Mouse (Mus musculus): ENCODE measurements at regions not wholly inside any gene's neighbourhood (a gene's known extent, or its start where the extent isn't known, plus 50 kb on each side); places are given as distances from the start of the nearest gene placed in this dataset.

DNA sequence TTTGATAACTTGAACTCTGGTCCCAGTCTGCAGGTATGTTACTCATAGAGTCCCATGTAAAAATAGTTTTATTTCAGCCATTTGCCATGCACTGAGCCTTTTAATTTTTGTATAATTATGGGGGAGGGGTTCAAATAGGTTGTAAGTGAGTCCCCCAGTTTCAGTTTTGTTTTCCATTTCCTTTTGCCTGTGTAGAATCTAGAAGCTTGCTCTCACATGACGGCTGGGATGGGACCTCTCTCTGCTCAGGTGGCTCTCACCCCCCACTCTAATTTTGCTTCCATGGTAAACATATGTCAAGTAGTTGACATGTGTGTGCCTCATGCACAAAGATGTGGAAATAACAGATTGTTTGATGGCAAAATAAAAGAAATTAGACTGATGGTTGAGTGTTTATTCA, 73.8 kb upstream of the Runx1 start:
- Histone ChIP-seq H3K4me1 (ENCODE audit: control insufficient read depth, insufficient read depth, low read length) (peaks cover 9% of the 10 kb centered on the region), H3K4me3 (ENCODE audit: insufficient read depth, low read length) (no peak overlapping the region), H3K27ac (ENCODE audit: insufficient read depth, low read length) (no peak overlapping the region)
- TF ChIP-seq CTCF (IDR thresholded peaks at IDR 0.05; ENCODE audit: borderline replicate concordance, insufficient read depth, low read length), result no peak
- no peak for TF ChIP-seq POLR2A (IDR thresholded peaks at IDR 0.05; ENCODE audit: low read depth, low read length)

DNA sequence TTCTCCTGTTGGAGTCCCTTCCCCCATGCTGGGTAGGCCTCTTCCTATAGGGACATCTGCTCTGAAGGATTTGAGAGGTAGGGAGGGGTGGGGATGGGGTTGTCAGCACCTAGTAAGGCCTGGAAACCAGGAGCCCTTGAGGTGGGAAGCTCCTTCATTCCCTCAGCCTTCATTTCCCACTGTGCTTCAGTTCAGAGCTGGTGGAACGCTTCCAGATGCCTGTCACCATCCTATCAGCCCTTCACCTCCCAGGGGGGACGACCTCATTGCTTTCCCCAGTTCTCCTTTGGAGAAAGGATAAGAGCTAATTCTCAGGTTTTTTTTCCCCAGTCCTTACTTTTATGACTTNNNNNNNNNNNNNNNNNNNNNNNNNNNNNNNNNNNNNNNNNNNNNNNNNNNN, 65.8 kb upstream of the Runx1 start:
- H3K4me3 ChIP-seq (ENCODE audit: insufficient read depth, low read length), result no peak overlapping the region
- H3K27ac ChIP-seq (ENCODE audit: insufficient read depth, low read length), result no peak overlapping the region
- H3K4me1 ChIP-seq (ENCODE audit: control insufficient read depth, insufficient read depth, low read length), result no peaks in the 10 kb centered on the region; the same call in 1 of the 2 replicates
- TF ChIP-seq POLR2A (IDR thresholded peaks at IDR 0.05; ENCODE audit: low read depth, low read length) (no peak), CTCF (IDR thresholded peaks at IDR 0.05; ENCODE audit: borderline replicate concordance, insufficient read depth, low read length) (no peak)

DNA sequence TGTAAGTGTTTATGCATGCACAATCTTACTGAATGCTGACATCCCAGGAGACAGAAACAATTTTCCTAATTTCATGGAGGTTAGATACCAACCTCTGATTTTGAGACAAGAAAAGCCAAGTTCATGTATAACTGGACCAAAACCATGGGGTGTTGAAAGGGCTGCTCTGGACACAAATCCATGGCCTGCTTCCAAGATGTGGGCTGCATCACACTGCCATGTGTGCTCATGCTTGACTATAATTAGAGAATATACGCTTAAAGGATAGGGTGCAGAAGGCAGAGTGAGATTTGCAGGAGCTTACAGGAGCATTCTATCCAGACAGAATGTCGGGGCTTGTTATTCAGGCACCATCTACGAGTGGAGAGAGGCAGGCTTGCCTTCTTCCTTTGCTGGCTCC, 64.8 kb upstream of the Runx1 start:
- Histone ChIP-seq H3K4me3 (ENCODE audit: insufficient read depth, low read length) (no peak overlapping the region), H3K27ac (ENCODE audit: insufficient read depth, low read length) (no peak overlapping the region), H3K4me1 (ENCODE audit: control insufficient read depth, insufficient read depth, low read length) (no peaks in the 10 kb centered on the region; the same call in 1 of the 2 replicates)
- TF ChIP-seq CTCF (IDR thresholded peaks at IDR 0.05; ENCODE audit: borderline replicate concordance, insufficient read depth, low read length), result no peak
- no peak for TF ChIP-seq POLR2A (IDR thresholded peaks at IDR 0.05; ENCODE audit: low read depth, low read length)

DNA sequence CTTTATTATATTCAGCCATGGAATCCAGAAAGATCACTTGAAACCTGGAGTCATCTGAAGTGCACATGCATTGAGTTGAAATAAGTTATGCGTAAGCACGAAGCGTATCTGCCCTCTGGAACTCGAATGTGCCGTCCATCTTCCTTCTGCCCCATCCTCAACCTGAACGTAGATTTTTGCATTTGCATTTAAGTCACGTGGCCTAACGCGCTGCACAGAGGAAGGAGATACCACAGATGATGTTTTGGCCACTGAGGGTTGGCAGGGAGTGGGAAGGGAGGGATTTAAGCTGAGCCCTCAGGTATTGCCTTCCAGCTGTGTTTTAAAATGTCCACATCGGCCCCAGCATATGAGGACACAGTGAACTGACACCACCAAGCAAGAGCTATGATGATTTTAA, 63.6 kb upstream of the Runx1 start:
- H3K27ac ChIP-seq (ENCODE audit: insufficient read depth, low read length), result no peak overlapping the region

DNA sequence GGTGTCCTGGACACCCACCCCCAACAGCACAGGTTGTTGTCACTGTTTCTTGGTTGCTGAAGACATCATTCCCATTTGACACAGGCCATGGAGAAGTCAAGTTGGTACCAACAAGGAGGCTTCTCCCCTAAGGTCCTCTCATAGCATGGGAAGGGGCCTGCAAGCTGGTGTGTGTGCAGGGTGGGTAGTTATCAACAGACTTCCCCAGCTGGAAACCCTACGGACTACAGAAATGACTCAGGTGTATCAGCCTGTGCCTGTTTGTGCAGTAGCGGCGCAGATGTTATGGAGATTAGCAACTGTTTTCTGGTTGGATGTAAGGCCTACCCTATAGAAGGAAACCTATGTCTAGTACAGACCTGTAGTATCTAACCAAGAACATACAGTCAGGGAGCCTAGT, 60.3 kb upstream of the Runx1 start:
- Histone ChIP-seq H3K4me3 (ENCODE audit: insufficient read depth, low read length) (no peak overlapping the region), H3K4me1 (ENCODE audit: control insufficient read depth, insufficient read depth, low read length) (peaks cover 4% of the 10 kb centered on the region; the same call in 1 of the 2 replicates), H3K27ac (ENCODE audit: insufficient read depth, low read length) (no peak overlapping the region)
- TF ChIP-seq CTCF (IDR thresholded peaks at IDR 0.05; ENCODE audit: borderline replicate concordance, insufficient read depth, low read length), result no peak
- TF ChIP-seq POLR2A (IDR thresholded peaks at IDR 0.05; ENCODE audit: low read depth, low read length), result no peak

More for the DNA sequence above, 63.6 kb upstream of the Runx1 start:
- Histone ChIP-seq H3K4me3 (ENCODE audit: insufficient read depth, low read length) (no peak overlapping the region), H3K4me1 (ENCODE audit: control insufficient read depth, insufficient read depth, low read length) (no peaks in the 10 kb centered on the region; the same call in 1 of the 2 replicates)
- no peak for TF ChIP-seq CTCF (IDR thresholded peaks at IDR 0.05; ENCODE audit: borderline replicate concordance, insufficient read depth, low read length)
- TF ChIP-seq POLR2A (IDR thresholded peaks at IDR 0.05; ENCODE audit: low read depth, low read length), result no peak

DNA sequence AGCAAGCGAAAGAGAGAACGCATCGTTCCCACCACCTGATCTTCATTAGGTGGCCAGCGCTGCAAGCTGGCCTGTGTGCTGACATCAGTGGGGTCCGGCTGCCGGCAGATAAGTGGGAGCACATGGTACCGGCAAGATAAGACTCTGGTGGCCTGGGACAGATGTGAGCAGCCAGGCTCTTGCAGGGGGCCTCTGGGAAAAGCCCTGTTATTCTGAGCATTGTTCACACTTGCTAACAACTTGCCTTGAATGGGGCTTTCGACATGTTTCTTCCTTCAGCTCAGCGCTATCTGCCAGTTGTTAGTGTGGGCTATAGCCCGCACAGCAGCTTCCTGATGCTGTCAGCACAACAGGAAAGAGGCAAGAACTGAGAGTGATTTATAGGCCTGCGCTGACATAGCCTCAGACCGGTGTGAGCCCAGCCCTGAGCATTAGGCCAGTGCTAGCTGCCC, 57.9 kb upstream of the Runx1 start:
- Histone ChIP-seq H3K27ac (ENCODE audit: insufficient read depth, low read length) (no peak overlapping the region), H3K4me3 (ENCODE audit: insufficient read depth, low read length) (no peak overlapping the region), H3K4me1 (ENCODE audit: control insufficient read depth, insufficient read depth, low read length) (peaks cover 4% of the 10 kb centered on the region; the same call in 1 of the 2 replicates)
- no peak for TF ChIP-seq CTCF (IDR thresholded peaks at IDR 0.05; ENCODE audit: borderline replicate concordance, insufficient read depth, low read length)
- TF ChIP-seq POLR2A (IDR thresholded peaks at IDR 0.05; ENCODE audit: low read depth, low read length), result no peak

DNA sequence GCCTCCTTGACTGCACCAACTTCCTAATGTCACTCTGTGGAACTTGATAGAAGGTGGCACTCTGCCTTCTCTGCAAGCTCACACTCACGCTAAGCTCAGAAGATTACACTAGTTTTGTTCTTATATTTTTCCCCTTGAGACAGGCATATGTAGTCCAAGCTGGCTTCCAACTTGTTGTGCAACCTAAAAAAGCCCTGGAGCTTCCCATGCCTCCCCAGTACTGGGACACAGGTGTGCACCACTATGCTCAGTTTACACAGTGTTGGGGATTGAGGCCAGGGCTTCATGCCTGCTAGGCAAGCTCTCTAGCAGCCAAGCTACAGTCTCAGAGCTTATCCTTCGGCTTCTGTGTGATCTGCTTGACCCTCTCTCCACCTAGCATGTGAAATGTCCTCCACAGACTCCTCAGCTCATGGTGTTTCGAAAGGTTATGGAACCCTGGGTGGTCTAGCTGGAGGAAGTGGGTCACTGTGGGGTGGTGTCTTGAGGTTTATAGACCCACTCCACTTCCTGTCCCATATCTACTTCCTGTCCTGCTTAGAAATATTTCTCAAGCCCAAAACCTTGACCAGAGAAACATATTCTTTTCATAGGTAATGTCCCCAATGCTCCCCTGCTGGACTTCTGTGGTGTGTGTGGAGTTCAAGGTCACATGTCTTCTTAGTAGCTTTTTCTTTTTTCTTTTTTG, 54.6 kb upstream of the Runx1 start:
- TF ChIP-seq POLR2A (IDR thresholded peaks at IDR 0.05; ENCODE audit: low read depth, low read length) (no peak), CTCF (IDR thresholded peaks at IDR 0.05; ENCODE audit: borderline replicate concordance, insufficient read depth, low read length) (no peak)
- Histone ChIP-seq H3K4me1 (ENCODE audit: control insufficient read depth, insufficient read depth, low read length) (peaks cover 4% of the 10 kb centered on the region; the same call in 1 of the 2 replicates), H3K4me3 (ENCODE audit: insufficient read depth, low read length) (no peak overlapping the region), H3K27ac (ENCODE audit: insufficient read depth, low read length) (no peak overlapping the region)

DNA sequence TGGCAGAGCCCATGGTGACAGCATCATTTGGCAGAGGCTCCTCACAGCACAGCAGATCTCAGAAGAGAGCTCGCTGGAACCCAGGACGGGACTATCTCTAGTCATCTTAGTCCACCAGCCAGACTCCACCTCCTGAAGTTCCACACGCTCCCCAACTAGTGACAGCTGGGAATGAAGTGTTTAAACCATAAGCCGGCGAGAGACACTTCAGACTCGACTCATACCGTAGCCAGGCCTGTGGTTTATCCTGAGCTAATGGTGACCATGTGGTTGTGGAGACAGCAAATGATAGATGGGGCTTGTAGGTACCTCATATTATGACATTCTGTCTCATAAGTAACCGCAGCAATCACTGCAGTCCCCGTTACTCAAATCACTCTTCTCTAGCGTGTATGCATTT, 52.1 kb upstream of the Runx1 start:
- no peak for TF ChIP-seq CTCF (IDR thresholded peaks at IDR 0.05; ENCODE audit: borderline replicate concordance, insufficient read depth, low read length)
- Histone ChIP-seq H3K27ac (ENCODE audit: insufficient read depth, low read length) (no peak overlapping the region; the same call in 1 of the 2 replicates), H3K4me3 (ENCODE audit: insufficient read depth, low read length) (no peak overlapping the region), H3K4me1 (ENCODE audit: control insufficient read depth, insufficient read depth, low read length) (no peaks in the 10 kb centered on the region)

Data from embryonic fibroblast, embryonic 13.5 days (primary cell).